Mouse (Mus musculus) CH12.LX (cell line): ENCODE results near the gene Cox8a.

Experiments used
- CTCF ChIP-seq, 2 experiments: IDR thresholded peaks in 1 of 2; conservative IDR thresholded peaks in 1 of 2; 2 replicates each; pipeline ENCODE4 v1.5.1; 2011 to 2012; ENCODE audit warnings: low read depth in 2 of 2, low read length in 2 of 2, improper control_type of control experiment in 1 of 2, inconsistent platforms in 1 of 2, mild to moderate bottlenecking in 1 of 2, moderate library complexity in 1 of 2
- IRF4 ChIP-seq: IDR thresholded peaks from 2 replicates; pipeline ENCODE4 v1.6.1; 2014; ENCODE audit warnings: low read depth, mild to moderate bottlenecking, inconsistent platforms, low read length, improper control_type of control experiment
- JUN ChIP-seq: IDR thresholded peaks from 2 replicates; pipeline ENCODE4 v1.6.1; 2011; ENCODE audit warnings: low read depth, mild to moderate bottlenecking, low read length, improper control_type of control experiment, moderate library complexity; ENCODE audit not compliant: insufficient read depth
- MAX ChIP-seq: IDR thresholded peaks from 2 replicates; pipeline ENCODE4 v1.6.1; 2011; ENCODE audit warnings: low read length, improper control_type of control experiment
- POLR2A ChIP-seq: IDR thresholded peaks from 2 replicates; pipeline ENCODE4 v1.6.1; 2011; ENCODE audit warnings: low read depth, mild to moderate bottlenecking, improper control_type of control experiment, low read length
- POLR2AphosphoS2 ChIP-seq: IDR thresholded peaks from 2 replicates; pipeline ENCODE4 v1.6.1; 2011; ENCODE audit warnings: low read depth, low read length, improper control_type of control experiment
- TBP ChIP-seq: conservative IDR thresholded peaks from 2 replicates; pipeline ENCODE4 v1.6.1; 2011; ENCODE audit warnings: low read depth, low read length, improper control_type of control experiment

DNA sequence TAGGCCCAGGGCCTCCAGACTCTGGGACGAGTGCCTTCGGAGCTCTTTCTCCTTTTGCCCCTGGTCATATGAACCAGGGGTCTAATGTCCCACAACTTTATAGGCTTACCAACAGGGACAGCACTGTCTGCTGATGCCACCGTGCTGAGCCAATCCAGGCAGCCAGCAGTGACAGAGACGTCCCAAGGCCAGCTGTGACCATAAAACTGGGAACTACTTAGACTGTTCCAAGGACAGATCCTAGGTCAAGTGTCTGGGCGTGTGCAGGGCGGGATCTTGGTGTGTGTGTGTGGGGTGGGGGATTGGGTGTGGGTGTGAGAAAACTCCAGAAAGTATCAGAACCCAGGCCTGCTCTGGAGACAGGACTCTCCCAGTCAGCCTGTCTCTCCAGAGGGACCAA is 46.5 kb downstream of the Cox8a start:
- TF ChIP-seq JUN (no peak), POLR2AphosphoS2 (no peak), POLR2A (no peak), CTCF (conservative IDR thresholded peaks at IDR 0.05 in 1 of 2, IDR thresholded peaks at IDR 0.05 in 1 of 2; ENCODE audit: low read depth in 2 of 2, low read length in 2 of 2) (no peak), TBP (no peak), IRF4 (no peak), MAX (no peak)
